ENCODE assay signal across 8 mouse cellular contexts in the genomic region with DNA sequence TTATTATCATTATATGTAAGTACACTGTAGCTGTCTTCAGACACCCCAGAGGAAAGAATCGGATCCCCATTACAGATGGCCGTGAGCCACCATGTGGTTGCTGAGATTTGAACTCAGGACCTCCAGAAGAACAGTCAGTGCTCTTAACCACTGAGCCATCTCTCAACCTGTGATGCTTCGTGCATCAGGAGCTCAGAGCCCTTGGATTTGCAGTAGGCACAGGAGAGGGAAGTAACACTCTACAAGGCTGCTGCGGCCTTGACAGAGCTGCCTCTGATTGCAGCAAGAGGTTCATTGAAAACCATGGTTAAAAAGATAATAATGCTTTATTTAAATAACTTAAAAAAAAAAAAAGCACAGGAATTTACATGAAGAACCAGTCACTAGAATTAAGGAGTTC. TPM values are rescaled to one million over a fixed set of nuclear protein-coding genes. Genes with fewer than 3 reads are reported as not detected.
DNase-seq lines count a peak whose midpoint lies in the region; ATAC-seq and TF ChIP-seq lines count a peak whose summit lies in the region.
"Had no signal": no experiment of that assay in that cellular context is flagged by ENCODE, and none has a peak within 500 bp of the region (broad histone marks: within the 10 kb centered on the region; RNA-seq: fewer than 3 reads in every experiment).

No protein-coding gene starts in this region.

- H3K4me2 ChIP-seq in lung, embryonic 15.5 days = peak overlapping the region; percentile 59
- peak overlapping the region; percentile 64 for H3K4me2 ChIP-seq in embryonic facial prominence, embryonic 14.5 days (ENCODE audit: low read depth, low read length)
- peak overlapping the region; percentile 52 for H3K4me2 ChIP-seq in hindbrain, postnatal 0 days (ENCODE audit: low read depth, low read length)

- no peak for ATAC-seq in lung, embryonic 15.5 days (ENCODE audit: borderline replicate concordance, extremely low read depth, low FRiP score, low TSS enrichment)
- ATAC-seq in embryonic facial prominence, embryonic 14.5 days (ENCODE audit: low read depth) = no peak
- ATAC-seq in hindbrain, postnatal 0 days = no peak

- intact Hi-C loops in left cerebral cortex, postnatal 25 days (cut with DNase I) = no loop called here

- peak overlapping the region; percentile 18 for H3K9ac ChIP-seq in lung, embryonic 15.5 days
- H3K9ac ChIP-seq in embryonic facial prominence, embryonic 14.5 days (ENCODE audit: low read depth, low read length) = peak overlapping the region; percentile 78
- H3K9ac ChIP-seq in hindbrain, postnatal 0 days (replicated peaks; ENCODE audit: low read length) = no peak overlapping the region

- WGBS in lung, embryonic 15.5 days = 61% methylated on average over 4 of the region's 4 CpGs
- 55% methylated on average over 4 of the region's 4 CpGs for WGBS in lung, adult 2 months
- WGBS in embryonic facial prominence, embryonic 14.5 days = 63% methylated on average over 4 of the region's 4 CpGs
- 71% methylated on average over 4 of the region's 4 CpGs for WGBS in hindbrain, postnatal 0 days
- WGBS in small intestine, adult 2 months = 47% methylated on average over 4 of the region's 4 CpGs
- 90% methylated on average over 4 of the region's 4 CpGs for WGBS in thymus, adult 2 months

- no peaks in the 10 kb centered on the region for H3K9me3 ChIP-seq in lung, embryonic 15.5 days
- H3K9me3 ChIP-seq in embryonic facial prominence, embryonic 14.5 days (ENCODE audit: control insufficient read depth, low read length) = no peaks in the 10 kb centered on the region
- no peaks in the 10 kb centered on the region for H3K9me3 ChIP-seq in hindbrain, postnatal 0 days (ENCODE audit: low read length)

- peak overlapping the region; percentile 50 for H3K4me3 ChIP-seq in lung, embryonic 15.5 days
- no peak overlapping the region for H3K4me3 ChIP-seq in lung, adult 2 months (replicated peaks; ENCODE audit: extremely low read depth, low read depth, low read length)
- H3K4me3 ChIP-seq in embryonic facial prominence, embryonic 14.5 days (ENCODE audit: low read depth, low read length) = peak overlapping the region; percentile 67
- no peak overlapping the region for H3K4me3 ChIP-seq in hindbrain, postnatal 0 days (ENCODE audit: low read length)
- H3K4me3 ChIP-seq in small intestine, adult 2 months (ENCODE audit: low read depth, low read length) = peak overlapping the region; percentile 24; the same call in 1 of the 2 replicates
- no peak overlapping the region for H3K4me3 ChIP-seq in thymus, adult 2 months (ENCODE audit: control insufficient read depth, insufficient read depth, low read length)

- H3K27me3 ChIP-seq in lung, embryonic 15.5 days = no peaks in the 10 kb centered on the region
- no peaks in the 10 kb centered on the region for H3K27me3 ChIP-seq in embryonic facial prominence, embryonic 14.5 days (replicated peaks; ENCODE audit: control insufficient read depth, insufficient read depth, low read length)
- H3K27me3 ChIP-seq in hindbrain, postnatal 0 days (ENCODE audit: insufficient read depth, low read length) = no peaks in the 10 kb centered on the region
- no peaks in the 10 kb centered on the region for H3K27me3 ChIP-seq in small intestine, adult 2 months (ENCODE audit: control insufficient read depth, insufficient read depth, low read length)
- no peaks in the 10 kb centered on the region for H3K27me3 ChIP-seq in thymus, adult 2 months (ENCODE audit: control insufficient read depth, insufficient read depth, low read length)

- no peak for DNase-seq in lung, adult 2 months
- DNase-seq in embryonic facial prominence, embryonic 14.5 days (ENCODE audit: low spot score) = no peak
- DNase-seq in hindbrain, postnatal 0 days (ENCODE audit: low spot score) = no peak
- DNase-seq in left cerebral cortex, postnatal 25 days (ENCODE audit: low spot score in 2 of 2) = no peak
- DNase-seq in thymus, adult 2 months = no peak
- DNase-seq: cerebellum, postnatal 14 days had no signal

- H3K4me1 ChIP-seq in lung, embryonic 15.5 days = peaks cover 45% of the 10 kb centered on the region
- peaks cover 11% of the 10 kb centered on the region for H3K4me1 ChIP-seq in lung, adult 2 months (ENCODE audit: control insufficient read depth, insufficient read depth, low read length)
- peaks cover 24% of the 10 kb centered on the region for H3K4me1 ChIP-seq in embryonic facial prominence, embryonic 14.5 days (ENCODE audit: control insufficient read depth, insufficient read depth, low read length)
- peaks cover 6% of the 10 kb centered on the region; the same call in 1 of the 2 replicates for H3K4me1 ChIP-seq in hindbrain, postnatal 0 days (ENCODE audit: insufficient read depth, low read length)
- no peaks in the 10 kb centered on the region for H3K4me1 ChIP-seq in small intestine, adult 2 months (ENCODE audit: control insufficient read depth, insufficient read depth, insufficient read length, low read length)
- 0 out of 2 replicates have a peak, but pooled peaks cover 2% of the 10 kb centered on the region for H3K4me1 ChIP-seq in thymus, adult 2 months (replicated peaks; ENCODE audit: control insufficient read depth, insufficient read depth, low read length)

- TF ChIP-seq POLR2A in lung, adult 2 months (IDR thresholded peaks at IDR 0.05; ENCODE audit: borderline replicate concordance, extremely low read depth, low read depth, low read length) = no peak
- no peak for TF ChIP-seq POLR2A in small intestine, adult 2 months (IDR thresholded peaks at IDR 0.05; ENCODE audit: low read depth, low read length)
- TF ChIP-seq POLR2A in thymus, adult 2 months (IDR thresholded peaks at IDR 0.05; ENCODE audit: control insufficient read depth, extremely low read depth, insufficient read depth, low read length, poor library complexity) = no peak

- TF ChIP-seq CTCF in lung, adult 2 months (IDR thresholded peaks at IDR 0.05; ENCODE audit: insufficient read depth, low read length) = no peak
- no peak for TF ChIP-seq CTCF in hindbrain, postnatal 0 days (IDR thresholded peaks at IDR 0.05; ENCODE audit: low read depth)
- no peak for TF ChIP-seq CTCF in small intestine, adult 2 months (IDR thresholded peaks at IDR 0.05; ENCODE audit: extremely low read depth, insufficient read length, insufficient replicate concordance, low read depth, low read length)
- TF ChIP-seq CTCF in thymus, adult 2 months (IDR thresholded peaks at IDR 0.05; ENCODE audit: borderline replicate concordance, control insufficient read depth, extremely low read depth, insufficient read depth, low read length, poor library complexity) = no peak

- no peak overlapping the region for H3K27ac ChIP-seq in lung, embryonic 15.5 days
- H3K27ac ChIP-seq in embryonic facial prominence, embryonic 14.5 days (replicated peaks; ENCODE audit: low read depth, low read length) = no peak overlapping the region
- no peak overlapping the region for H3K27ac ChIP-seq in hindbrain, postnatal 0 days
- no peak overlapping the region for H3K27ac ChIP-seq in small intestine, adult 2 months (ENCODE audit: insufficient read depth, low read depth, low read length)
- no peak overlapping the region for H3K27ac ChIP-seq in thymus, adult 2 months (ENCODE audit: control insufficient read depth, insufficient read depth, low read length)

- no peaks in the 10 kb centered on the region for H3K36me3 ChIP-seq in lung, embryonic 15.5 days
- no peaks in the 10 kb centered on the region for H3K36me3 ChIP-seq in embryonic facial prominence, embryonic 14.5 days (ENCODE audit: control insufficient read depth, insufficient read depth, low read length)
- no peaks in the 10 kb centered on the region for H3K36me3 ChIP-seq in hindbrain, postnatal 0 days (ENCODE audit: insufficient read depth, low read length)
- H3K36me3 ChIP-seq in small intestine, adult 2 months (ENCODE audit: control insufficient read depth, insufficient read depth, low read length) = no peaks in the 10 kb centered on the region
- no peaks in the 10 kb centered on the region for H3K36me3 ChIP-seq in thymus, adult 2 months (ENCODE audit: control insufficient read depth, insufficient read depth, low read length)

RNA-seq across cellular contexts. Expression of gene Ttc23, which starts 1.2 kb away (rescaled TPM):
- 26.8 and 29.0 TPM in 2 replicates for polyA plus RNA-seq in lung, embryonic 15.5 days (2015; fragmentation: Nextera tagmentation; extraction: Ambion mirVana)
- polyA plus RNA-seq in lung, adult 2 months (2012; rRNA removed) = 4.6 and 10.0 TPM in 2 replicates
- polyA plus RNA-seq in embryonic facial prominence, embryonic 14.5 days (2014; fragmentation: Nextera tagmentation; extraction: Ambion mirVana) = 28.1 and 35.0 TPM in 2 replicates
- 4.3 and 5.3 TPM in 2 replicates for total RNA-seq in hindbrain, postnatal 0 days (2014; rRNA removed)
- polyA plus RNA-seq in hindbrain, postnatal 0 days (2015; fragmentation: Nextera tagmentation; extraction: Ambion mirVana) = 6.2 and 8.2 TPM in 2 replicates
- 2.2 and 2.8 TPM in 2 replicates for polyA plus RNA-seq in small intestine, adult 2 months (2012; rRNA removed)
- total RNA-seq in left cerebral cortex, postnatal 25 days (2021) = 10 to 100 TPM in 1 of 2 experiments, 1 to 10 TPM in 1; 7.1 to 10.3 TPM
- polyA plus RNA-seq in thymus, adult 2 months (2012; rRNA removed) = 2.9 and 4.5 TPM in 2 replicates

RNA-seq across cellular contexts. Expression of gene Lrrc28, which starts 3.3 kb away (rescaled TPM):
- 12.7 and 14.5 TPM in 2 replicates for polyA plus RNA-seq in lung, embryonic 15.5 days (2015; fragmentation: Nextera tagmentation; extraction: Ambion mirVana)
- polyA plus RNA-seq in lung, adult 2 months (2012; rRNA removed) = 18.9 and 25.4 TPM in 2 replicates
- polyA plus RNA-seq in embryonic facial prominence, embryonic 14.5 days (2014; fragmentation: Nextera tagmentation; extraction: Ambion mirVana) = 18.8 and 19.8 TPM in 2 replicates
- total RNA-seq in hindbrain, postnatal 0 days (2014; rRNA removed) = 43.2 and 48.5 TPM in 2 replicates
- polyA plus RNA-seq in hindbrain, postnatal 0 days (2015; fragmentation: Nextera tagmentation; extraction: Ambion mirVana) = 22.4 and 22.6 TPM in 2 replicates
- 5.1 and 16.6 TPM in 2 replicates for polyA plus RNA-seq in small intestine, adult 2 months (2012; rRNA removed)
- total RNA-seq in left cerebral cortex, postnatal 25 days (2021) = 10 to 100 TPM; 33.8 to 36.8 TPM
- 39.2 and 39.4 TPM in 2 replicates for polyA plus RNA-seq in thymus, adult 2 months (2012; rRNA removed)

Comparison
In these comparisons a context has a peak if more than half of its experiments do, and no peak if none do; other contexts are left out.
1. H3K4me3 ChIP-seq: peak in lung, embryonic 15.5 days (single experiment), embryonic facial prominence, embryonic 14.5 days (single experiment) and small intestine, adult 2 months (single experiment); none in lung, adult 2 months (single experiment), hindbrain, postnatal 0 days (single experiment) and thymus, adult 2 months (single experiment).
2. Peak in every context shown above with its lines, with median percentiles within 50 percentile points of each other: H3K4me2 ChIP-seq.